Mouse (Mus musculus) brain, embryonic 14.5 days (tissue): ENCODE results near the gene Clmn.
"Not testable (repeated sequence)": the region's sequence is repeated elsewhere in the genome, so short reads cannot be mapped to it uniquely, and the experiment has no call there.

Source experiments
- CTCF ChIP-seq: fragments of 200-500 bp; IDR thresholded peaks from 2 replicates; pipeline ENCODE4 v1.5.1; 2012; ENCODE audit warnings: inconsistent platforms, mild to moderate bottlenecking, moderate library complexity, borderline replicate concordance; ENCODE audit not compliant: insufficient read depth, insufficient read length; ENCODE audit errors: extremely low read depth
- POLR2A ChIP-seq: fragments of 200-500 bp; IDR thresholded peaks from 2 replicates; pipeline ENCODE4 v1.6.1; 2012; ENCODE audit warnings: mild to moderate bottlenecking, inconsistent platforms, borderline replicate concordance; ENCODE audit not compliant: poor library complexity, insufficient read depth, insufficient read length, severe bottlenecking; ENCODE audit errors: extremely low read depth

- TF ChIP-seq CTCF, POLR2A: not testable (repeated sequence)
Observed at GRCm38 (mm10) chr12:104726436-104726835, 138.4 kb downstream of the Clmn start.
